Mouse (Mus musculus): Measurements from ENCODE around the gene Snai3.

DNA sequence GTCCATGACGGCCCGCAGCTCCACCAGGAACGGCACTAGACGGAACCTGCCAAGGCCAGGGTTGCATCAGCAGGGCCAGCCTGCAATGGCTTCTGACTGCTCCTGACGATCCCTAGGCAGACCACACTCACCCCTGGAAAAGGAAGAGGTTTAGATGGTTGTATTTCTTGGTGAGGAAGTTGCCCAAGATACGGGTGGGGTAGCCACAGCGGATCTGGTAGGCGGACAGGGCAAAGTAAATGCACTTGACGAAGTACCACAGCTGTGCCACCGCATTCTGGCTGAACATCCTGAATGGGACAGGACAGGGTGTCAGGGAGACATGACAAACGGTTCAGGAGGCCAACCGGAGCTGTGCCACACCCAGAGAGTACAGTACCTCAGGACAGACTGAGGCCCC is 24.3 kb upstream of the Snai3 start:
- TF ChIP-seq GATA1 (IDR thresholded peaks at IDR 0.05; ENCODE audit: low read length) (no peak), TAL1 (IDR thresholded peaks at IDR 0.05; ENCODE audit: low read length) (0 out of 3 replicates have a peak, but pooled peaks have one; percentile 11)
